Mouse (Mus musculus): ENCODE data around the gene Epha2.

Gene Epha2

DNA sequence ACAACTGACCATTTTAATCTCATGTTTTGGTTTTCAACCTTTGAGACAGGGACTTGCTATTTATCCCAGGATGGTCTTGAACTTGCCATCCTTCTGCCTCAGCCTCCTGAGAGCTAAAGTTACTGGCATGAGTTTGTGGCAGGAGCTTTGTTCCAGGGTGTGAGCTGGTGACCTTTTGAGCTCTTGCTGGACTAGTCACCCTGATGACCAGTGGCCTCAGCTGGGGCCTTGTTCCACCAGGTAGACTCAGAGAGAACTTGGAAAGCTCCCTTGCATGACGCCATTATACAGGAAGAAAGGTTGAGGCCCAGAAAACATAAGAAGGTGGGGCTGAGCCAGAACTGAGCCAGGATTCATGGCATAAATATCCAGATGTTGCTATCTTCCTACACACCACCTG lies 20.6 kb upstream of the Epha2 start:
- no peak for DNase-seq

DNA sequence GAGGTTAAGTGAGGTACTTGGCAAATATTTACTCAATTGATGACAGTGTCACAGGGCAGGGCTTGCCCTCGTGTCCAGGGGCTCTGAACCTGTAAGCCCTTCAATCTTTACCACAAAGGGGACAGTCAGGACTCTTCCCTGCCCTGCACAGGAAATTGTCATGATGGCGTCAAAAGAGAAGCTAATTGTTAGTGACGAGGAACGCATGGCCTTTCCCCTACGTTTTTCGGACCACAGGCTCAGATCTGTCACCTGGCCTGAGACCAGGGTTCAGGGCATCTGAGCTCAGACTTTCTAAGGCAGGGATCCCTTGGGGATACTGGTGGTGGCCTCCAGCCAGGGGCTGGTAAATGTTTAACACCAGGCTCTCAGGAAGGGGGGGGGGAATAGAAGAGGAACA lies 19.9 kb upstream of the Epha2 start:
- no peak for DNase-seq

DNA sequence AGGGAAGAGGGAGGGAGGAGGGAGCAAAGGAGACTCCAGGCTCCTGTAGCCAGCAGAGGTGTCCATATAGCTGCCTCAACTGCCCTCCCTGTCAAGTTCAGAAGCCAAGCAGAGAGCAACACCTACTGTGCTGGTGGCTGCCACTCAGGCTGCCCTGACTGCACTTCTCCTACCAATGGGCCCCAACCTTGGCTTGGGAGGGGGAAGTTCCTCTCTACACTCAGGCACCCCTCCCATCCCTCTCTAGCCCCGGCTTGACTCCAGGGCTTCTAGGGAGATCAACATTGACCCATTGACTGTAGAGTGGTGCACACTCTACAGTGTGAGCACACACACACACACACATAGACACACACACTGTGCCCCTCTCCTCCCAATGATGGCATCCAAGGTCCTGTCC lies 19.5 kb upstream of the Epha2 start:
- no peak for DNase-seq

DNA sequence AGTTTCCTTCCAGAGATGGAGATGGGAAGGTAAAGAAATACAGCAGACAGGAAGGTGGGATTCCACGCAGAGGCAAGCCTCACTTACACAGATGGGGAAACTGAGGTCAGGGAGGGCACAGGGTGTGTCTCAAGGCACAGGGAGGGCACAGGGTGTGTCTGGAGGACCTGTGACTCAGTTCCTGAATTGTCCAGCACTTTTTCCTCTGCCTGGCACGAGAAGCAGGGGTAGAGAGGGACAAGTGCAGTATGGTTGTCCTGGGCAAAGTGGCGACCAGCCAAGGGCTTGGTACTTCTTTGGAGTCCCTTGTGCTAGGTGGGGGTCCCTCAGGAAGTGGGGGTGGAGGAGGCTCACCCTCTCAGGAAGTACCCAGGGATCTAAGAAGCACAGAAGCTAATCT lies 19.0 kb upstream of the Epha2 start:
- DNase-seq: no peak

DNA sequence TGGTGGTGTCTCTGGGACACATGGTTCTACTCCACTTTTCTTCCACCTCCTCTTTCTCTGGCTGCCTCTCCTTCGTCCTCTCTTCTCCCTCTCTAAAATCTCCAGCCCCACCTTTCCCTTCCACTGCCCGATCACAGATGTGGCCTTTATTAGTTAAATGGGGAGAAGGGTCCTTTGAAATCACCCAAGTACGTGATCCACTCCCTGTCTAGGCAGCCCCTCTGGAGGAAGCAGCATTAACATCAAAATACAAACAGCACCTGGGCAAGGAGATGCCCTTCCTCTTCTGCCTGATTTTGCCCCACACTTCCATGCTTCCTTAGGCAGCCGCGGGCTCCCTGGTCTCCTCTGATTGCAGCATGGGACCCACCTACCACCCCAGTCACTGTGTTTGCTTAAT lies 18.4 kb upstream of the Epha2 start:
- DNase-seq: no peak

DNA sequence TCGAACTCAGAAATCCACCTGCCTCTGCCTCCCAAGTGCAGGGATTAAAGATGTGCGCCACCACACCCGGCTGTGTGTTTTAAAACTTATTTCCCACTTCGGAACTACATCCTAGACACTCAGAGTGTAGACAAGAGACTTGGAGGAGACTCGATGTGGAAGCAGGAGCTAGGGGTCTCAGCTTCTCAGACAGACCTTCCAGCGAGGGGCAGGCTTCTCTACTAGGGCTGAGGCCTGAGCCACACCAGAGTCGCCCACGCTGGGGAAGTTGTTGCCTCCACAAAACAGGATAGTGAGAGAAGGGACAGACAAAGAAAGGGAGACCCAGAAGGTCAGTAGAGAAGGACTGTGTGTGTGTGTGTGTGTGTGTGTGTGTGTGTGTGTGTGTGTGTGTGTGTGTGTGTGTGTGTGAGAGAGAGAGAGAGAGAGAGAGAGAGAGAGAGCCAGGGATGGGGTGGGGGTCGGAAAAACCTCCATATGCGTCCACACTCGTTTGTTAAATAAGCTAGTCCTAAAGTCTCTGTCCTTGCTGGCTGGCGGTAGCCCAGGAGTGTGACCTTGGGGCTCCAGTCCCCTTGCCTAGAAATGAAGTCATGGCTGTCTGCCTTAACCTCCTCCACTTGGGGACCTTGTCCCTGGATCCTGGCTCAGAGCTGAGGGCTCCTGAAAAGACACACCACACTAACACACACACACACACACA lies 17.7 kb upstream of the Epha2 start:
- no peak for DNase-seq

DNA sequence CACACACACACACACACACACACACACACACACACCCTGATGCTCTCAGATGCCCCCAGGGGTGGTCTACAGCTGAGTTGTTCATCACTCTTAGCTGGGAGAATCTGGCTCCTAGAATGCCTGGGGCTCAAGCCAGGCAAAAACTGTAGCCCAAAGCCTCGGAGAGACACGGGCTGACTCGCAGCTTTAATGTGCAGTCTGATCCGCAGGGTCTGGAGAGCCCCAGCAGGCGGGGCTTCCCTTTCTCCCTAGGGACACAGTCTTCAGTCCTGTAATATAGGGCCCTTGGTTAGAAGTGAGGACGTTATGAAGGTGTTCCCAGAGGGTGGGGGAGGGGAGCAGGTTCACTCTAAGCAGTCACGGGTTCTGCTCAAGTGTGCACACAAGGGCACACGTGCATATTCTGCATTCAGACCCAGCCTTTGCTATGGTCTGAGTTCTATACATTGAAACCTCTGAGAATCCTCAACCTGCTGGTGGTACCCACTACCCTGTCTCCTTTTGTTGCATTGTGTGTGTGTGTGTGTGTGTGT lies 17.1 kb upstream of the Epha2 start:
- no peak for DNase-seq

DNA sequence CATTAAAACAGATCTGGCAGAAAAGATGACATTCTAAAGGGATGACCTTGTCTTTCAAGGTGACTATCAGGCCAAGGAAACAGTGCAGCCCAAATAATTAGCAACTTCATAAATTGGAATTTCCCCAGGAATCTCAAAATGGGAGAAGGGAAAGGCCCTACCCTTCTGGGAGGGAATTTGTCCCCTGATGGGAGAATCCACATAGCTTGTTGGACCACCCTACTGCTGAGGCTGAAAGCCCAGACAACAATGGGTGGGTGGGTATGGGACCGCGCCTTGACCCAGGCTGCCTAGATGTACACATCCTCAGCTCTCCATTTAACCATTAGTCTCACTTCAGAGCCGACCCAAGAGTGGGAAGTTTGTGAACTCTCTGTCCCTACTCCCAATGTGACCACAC lies 16.6 kb upstream of the Epha2 start:
- DNase-seq: no peak

DNA sequence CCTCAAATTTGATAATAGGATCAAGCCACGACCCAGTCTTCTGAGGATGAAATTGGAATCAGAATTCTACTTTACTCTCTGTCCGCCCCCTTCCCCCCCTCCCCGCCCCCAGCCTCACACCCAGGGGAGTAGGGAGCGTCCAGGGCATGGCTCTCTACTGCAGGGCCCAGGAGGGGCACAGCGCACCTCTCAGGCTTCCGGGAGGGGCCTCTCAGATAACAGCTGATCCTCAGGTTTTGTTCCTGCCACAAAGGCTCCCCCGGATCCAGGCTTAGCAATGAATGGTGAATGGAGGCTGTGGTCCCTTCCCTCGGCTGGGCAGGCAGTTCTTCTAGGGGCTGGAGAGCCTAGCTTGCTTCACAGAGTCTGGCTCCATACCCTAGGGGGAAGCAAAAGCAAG lies 15.9 kb upstream of the Epha2 start:
- DNase-seq: no peak

DNA sequence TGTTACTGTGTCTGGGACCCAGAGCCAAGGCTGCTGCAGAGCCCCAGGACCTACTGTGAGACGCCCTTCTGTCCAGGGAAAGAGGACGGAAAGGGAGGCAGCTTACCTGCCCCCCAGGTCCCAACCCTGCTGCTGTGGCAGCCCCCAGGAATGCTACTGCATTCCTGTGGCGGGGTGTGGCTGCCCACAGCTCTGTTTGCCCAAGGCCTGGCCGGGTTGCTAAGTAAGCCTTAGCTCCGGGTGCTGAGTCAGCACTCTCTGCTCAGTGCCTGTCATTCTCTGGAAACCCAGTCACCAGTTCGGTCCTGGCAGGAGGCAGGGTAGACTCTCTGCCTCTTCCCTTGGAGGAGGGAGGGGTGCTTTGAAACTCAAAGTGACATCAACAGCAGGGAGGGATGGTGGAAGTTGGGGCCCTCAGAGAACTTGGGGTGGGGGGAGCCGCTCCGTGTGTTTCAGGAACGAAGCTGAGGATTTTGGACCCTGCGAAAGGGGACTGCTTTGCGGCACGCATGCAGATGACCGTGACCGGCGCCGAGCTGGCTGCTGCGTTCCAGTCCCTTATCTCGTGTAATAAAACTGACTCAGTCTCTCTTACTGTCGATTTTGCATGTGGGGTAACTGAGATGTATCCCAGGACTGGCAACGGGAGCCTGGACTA lies 14.1 kb upstream of the Epha2 start:
- no peak for DNase-seq

DNA sequence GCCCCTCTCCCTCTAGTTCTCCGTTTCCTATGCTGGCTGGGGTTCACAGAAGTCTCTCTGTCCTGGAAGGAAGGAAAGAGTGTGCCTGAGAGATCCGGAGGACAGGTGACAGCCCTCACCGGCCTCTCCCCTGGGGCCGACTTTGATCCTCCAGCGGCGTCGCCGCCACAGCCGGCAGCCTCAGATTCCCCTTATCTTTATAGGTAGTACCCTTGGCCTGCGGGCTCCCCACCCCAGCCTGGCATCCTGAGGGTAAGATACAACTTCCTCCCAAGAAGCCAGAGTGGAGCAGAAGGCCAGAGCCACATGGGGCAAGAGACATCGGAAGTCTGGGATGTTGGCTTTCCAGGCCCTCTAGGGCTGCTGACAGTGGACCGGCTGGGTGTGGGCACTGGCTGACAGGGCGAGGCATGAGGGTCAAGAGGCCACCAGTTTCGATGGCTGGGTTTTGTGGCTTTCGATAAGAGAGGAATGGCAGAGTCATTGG lies 13.5 kb upstream of the Epha2 start:
- DNase-seq: no peak

DNA sequence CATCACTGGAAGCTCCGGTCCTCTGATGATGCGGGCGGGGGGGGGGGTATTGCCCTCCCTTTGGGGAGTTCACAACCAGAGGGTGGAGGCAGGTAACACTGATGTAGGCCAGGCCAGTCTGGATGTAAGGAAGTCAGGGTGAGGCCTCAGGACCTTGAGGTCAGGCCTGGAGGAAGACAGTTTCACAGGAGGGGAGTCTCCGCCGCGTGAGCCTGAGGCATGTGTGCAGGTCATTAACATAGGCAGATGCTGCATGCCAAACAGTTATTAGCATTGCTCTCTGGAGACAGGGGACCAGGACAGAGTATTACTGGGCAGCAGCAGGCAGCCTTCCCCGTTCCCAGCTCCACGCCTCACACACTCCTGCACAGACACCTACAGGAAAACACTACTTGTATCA lies 12.9 kb upstream of the Epha2 start:
- no peak for DNase-seq

DNA sequence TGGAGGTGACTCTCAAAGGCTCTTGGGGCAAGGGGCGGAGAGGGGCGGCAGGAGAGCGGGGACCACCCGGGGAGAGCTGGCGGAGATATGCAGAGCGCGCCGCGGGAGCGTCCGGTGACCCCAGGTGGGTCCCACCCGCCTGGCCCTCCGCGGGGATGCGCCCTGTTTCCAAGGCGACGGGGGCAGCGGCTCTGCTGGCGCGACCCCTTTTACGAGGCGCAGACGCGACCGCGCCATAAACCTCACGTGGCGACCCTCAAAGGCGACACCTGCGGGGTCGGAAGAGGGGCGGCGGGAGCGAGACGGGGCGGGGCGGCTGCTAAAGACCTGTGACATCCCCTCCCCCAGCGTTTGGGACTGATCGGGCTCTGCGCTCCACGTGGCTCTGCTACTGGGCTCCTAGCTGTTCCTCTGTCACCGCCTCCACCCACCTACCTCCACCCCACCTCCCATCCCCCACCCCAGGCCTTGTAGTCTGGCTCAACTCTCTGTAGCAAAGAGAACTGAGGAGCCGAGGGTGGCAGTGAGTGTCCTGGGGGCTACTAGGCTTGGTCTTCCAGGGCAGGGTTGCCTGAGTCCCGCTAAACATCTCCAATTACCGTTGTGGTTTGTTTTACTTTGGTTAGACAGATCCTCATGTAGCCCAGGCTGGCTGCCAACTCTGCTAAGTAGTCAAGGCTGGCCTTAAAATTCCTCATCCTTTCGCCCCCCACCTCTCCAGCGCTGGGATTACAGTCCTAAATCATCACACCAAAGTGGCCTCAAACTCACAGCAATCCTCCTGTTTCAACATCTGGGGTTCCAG lies 9.3 kb upstream of the Epha2 start:
- DNase-seq: no peak

DNA sequence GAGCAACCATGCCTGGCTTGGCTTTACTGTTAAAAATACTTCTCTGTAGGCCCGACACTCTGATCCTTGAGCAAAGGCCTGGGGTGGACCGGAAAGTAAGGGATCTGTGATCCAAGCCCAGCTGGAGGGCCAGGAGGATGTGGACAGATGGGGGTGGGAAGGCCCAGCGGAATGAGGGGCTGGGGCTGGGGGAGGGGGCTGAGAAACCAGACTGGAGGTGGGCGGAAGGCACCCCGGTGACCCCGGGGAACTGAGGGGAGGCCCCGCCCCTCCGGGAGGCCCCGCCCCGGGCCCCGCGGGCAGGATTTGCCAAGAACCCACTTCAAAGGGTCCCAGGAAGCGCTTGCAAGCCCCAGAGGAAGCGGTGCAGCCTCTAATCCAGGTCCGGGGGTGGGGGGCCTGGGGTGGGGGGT lies 5.3 kb upstream of the Epha2 start:
- no peak for DNase-seq

DNA sequence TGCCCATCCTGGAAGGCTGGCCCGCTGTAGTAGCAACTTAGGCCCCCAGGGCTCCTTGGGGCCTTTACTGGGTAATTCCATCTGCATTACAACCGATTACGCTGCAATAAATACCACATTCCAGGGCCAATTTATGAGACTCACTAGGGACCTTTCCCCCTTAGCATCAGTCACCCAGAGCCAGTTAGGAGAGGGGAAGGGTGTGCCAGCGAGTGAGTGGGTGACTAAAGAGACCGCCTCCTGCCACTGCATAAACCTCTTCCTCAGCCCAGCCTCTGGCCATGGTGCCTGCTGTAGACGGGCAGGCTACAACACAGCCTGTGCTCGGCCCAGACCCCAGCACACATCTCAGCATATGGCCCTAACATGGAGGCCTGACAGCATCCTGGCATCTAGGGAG lies 3.1 kb upstream of the Epha2 start:
- no peak for DNase-seq

DNA sequence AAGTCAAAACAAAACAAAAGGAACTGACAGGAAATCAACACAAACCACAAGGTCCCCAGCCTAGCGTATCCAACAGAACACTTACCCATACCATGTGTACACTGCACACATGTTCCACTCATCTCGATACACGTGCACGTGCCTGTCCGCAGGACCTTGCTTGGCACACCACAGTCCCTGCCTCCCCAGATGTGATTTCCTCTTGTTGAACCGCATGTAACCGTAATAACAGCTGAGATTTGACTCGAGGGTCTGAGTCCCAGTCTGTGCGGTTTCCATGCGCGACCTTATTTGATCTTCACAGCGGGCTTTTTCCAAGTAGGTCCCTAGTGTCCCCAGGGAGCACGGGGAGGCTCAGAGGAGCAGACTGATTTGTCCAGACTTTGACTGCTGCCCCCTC lies 1.7 kb upstream of the Epha2 start:
- no peak for DNase-seq

DNA sequence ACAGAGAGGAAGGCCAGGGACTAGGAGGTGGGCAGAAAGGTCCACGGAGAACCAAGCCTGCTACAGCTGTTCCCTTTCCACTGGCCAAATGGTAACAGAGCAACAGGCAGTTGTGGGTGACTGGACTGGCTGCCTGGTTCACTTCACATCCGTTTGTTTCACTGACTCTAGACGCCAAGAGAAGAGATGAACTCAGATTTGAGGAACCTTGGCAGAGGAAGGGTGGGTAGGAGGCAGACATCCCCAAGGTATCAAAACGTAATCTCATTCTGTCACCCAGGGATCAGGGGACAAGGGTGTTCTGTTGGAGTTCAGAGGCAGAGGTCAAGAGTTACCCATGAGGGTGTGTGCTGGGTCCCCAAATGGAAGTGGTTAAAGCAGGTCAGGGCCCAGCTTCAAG lies 844 bp upstream of the Epha2 start:
- DNase-seq: no peak

DNA sequence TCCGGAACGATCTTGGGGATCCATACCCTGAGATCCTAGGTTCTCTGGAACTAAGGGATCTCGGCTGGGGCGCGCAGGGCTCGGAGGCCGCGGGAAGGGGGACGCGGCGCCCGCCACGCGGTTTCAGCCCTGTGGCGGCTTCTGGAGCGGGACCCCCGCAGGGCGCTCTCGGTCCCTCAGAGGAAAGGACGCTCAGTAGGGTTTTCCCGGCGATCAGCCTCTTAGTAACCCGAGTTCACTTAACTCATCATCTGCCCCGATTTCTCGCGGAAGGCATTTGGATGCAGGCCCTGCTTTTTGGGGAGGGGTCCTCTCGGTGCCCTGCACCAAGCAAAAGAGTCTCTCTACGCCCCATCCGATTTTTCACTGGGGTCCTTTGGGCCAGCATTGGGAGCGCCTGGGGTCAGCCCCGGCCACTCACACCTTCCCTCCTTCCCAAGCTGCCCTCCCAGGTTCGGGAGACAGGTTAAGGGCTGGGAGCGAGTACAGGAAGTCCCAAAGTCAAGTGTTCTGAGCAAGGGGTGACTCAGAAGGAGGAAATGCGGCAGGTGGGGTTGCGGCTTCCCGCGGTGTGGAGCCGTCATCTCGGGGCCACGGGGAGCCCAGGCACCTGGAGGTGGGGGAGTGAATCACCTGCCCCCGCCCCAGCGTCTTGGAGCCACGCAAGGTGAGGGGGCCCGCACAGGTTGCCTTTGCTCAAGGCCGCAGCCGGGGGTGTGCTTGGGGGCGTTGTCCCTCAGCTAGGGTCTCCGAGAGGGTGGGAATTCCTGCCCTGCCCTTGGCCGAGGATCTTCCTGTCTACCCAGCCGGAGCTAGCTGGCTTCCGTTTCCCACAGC lies 769 bp downstream of the Epha2 start:
- no peak for DNase-seq

DNA sequence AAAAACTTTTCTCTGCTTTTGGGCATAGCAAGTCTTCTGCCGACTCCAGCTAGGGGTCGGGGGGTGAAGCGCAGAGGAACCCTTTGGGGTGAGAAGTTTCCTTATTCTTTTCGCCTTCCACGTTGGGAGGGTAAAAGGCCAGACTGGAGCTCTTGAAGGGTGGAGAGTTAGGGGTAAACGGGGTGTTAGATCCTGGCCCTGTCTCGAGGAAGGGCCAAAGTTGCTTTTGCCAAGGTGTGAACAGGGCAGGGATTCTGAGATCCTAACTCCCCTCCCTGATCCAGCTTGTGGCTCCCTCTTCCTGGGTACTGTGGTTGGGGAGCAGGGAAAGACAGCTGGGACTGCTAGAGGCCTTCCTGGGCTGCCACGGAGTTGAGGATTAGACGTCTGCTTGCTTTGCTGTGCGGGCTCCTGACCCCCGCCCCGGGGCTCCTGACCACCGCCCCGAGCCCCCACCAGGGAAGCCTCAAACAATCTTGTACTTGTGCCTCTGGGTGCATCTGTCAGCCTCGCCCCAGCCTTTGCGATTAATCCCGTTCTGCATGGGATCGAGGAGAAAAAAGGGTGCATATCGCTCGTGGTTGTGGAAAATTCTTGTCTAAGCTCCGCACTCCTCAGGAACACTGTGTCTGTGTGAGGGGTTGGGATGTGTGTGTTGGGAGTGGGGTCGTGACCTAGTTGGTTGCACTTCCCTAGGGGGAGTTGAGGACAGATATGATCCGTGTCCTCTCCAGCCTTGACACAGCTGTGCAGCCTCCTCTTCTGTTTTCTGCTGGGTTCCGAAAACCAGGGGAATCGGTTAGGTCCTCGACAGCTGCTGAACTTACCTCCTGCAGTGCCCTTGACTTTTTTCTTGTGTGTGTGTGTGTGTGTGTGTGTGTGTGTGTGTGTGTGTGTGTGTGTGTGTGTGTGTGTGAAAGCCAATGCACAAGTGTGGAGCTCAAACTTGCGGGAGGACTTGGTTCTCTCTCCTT lies 1.7 kb downstream of the Epha2 start:
- DNase-seq: no peak

DNA sequence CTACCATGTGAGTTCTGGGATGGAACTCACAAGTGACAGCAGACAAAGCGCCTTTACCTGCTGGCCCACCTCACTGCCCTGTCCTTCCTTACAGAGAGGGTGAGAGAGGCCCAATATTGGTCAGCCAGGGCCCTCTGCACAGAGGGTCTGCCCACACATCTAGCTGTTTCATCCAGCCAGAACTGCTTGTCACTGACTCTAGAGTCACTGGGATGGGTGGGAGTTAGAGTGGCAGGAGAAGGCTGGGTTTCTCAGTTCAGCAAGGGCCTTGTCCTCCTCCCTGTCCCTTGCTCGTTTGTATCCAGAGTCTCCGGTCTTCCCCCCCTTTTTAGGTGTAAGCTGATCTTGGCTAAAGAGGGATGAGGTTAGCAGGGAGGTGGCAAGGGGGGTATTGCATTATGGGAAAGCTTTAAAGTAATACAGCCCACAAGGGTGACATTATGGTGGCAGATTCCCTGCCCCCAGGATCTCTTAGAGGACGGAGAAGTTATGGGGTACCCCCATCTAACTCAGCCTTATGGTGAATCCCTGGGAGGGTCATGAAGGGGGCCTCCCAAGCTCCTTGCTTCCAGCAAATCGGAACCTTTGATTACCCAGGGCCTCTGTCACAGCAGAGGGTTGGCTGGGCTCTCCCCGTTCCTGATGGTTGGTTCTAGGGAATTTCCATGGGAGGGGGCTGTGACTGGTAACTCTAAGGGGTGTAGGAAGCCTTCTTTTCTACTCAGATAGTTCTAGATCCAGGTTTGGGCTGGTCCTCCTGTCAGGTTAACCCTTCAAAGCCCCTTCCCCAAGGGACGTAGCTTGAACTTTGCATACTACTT lies 2.6 kb downstream of the Epha2 start:
- DNase-seq: no peak

DNA sequence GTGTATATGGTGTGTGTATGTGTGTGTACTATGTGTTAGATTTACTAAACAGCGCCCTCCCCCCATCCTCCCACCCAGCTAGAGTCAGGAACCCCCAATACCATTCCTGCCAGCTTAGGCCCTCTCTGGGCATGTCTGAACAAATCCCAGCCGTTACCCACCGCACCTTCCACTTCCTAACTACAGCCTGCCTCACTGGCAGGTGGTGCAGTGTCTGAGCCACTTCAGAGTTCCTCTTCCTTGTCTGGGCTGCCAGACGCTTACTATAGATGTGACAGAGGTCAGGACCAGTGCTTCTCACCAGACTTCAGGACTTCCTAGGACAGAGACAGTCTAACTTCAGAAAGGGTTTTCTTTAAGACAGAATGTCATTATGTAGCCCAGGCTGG lies 3.2 kb downstream of the Epha2 start:
- DNase-seq: no peak
